Comparison of ENCODE assay signal across 8 mouse cellular contexts in genomic region chr11:119389851-119390270, GRCm38 (mm10). TPM values are rescaled to one million over a fixed set of nuclear protein-coding genes. Genes with fewer than 3 reads are reported as not detected.
DNase-seq lines count a peak whose midpoint lies in the region; ATAC-seq and TF ChIP-seq lines count a peak whose summit lies in the region.

No protein-coding gene starts in this region.

- peak overlapping the region; percentile 53 for H3K27ac ChIP-seq in hindbrain, embryonic 15.5 days (replicated peaks)

- peak; percentile 76 for ATAC-seq in Patski
- peak; percentile 54; the same call in 1 of the 2 replicates for ATAC-seq in hindbrain, embryonic 15.5 days (ENCODE audit: low FRiP score, low read depth)
- ATAC-seq in megakaryocyte, adult 5-6 weeks (ENCODE audit: poor library complexity, severe bottlenecking) = peak; percentile 29

- no peak for DNase-seq in Patski (ENCODE audit: low read depth, low spot score)
- DNase-seq in cerebellum, adult 9-10 months = peak; percentile 25
- DNase-seq in frontal cortex, postnatal 10 days (ENCODE audit: low spot score in 2 of 2) = peak; percentile 24 to 54
- DNase-seq in left cerebral cortex, postnatal 10 days (ENCODE audit: extremely low spot score in 1 of 2, low spot score in 2 of 2) = peak; percentile 16 to 90
- peak; percentile 67 to 76 for DNase-seq in right cerebral cortex, postnatal 10 days (ENCODE audit: low spot score in 2 of 2)
- DNase-seq in urinary bladder, postnatal 36 days (ENCODE audit: low spot score in 2 of 2) = peak; percentile 62 to 83

- TF ChIP-seq CTCF in Patski (IDR thresholded peaks at IDR 0.05) = no peak

- CTCF ChIA-PET in Patski (lab: Charles Lee) = interaction anchor here (0.8 kb wide), 1 partner anchor 20 kb away, joined by 3 read pairs; no protein-coding TSS in a partner anchor

- POLR2A ChIA-PET in Patski (lab: Charles Lee) = no interaction called here

- WGBS in hindbrain, embryonic 15.5 days = 1% methylated on average over 34 of the region's 35 CpGs

- intact Hi-C loops in left cerebral cortex, postnatal 10 days (cut with DNase I) = no loop called here

- no peaks in the 10 kb centered on the region for H3K9me3 ChIP-seq in hindbrain, embryonic 15.5 days

- in situ Hi-C loops in Patski (cut with MboI; ENCODE audit: low pct_unique_long_range_greater_than_20kb) = no loop called here

- peaks cover 24% of the 10 kb centered on the region for H3K4me1 ChIP-seq in hindbrain, embryonic 15.5 days (replicated peaks)

- H3K4me3 ChIP-seq in hindbrain, embryonic 15.5 days = peak overlapping the region; percentile 59

- no peaks in the 10 kb centered on the region for H3K27me3 ChIP-seq in Patski
- peaks cover 65% of the 10 kb centered on the region for H3K27me3 ChIP-seq in hindbrain, embryonic 15.5 days

- H3K36me3 ChIP-seq in hindbrain, embryonic 15.5 days = no peaks in the 10 kb centered on the region

- peak overlapping the region; percentile 57 for H3K9ac ChIP-seq in hindbrain, embryonic 15.5 days

- H3K4me2 ChIP-seq in hindbrain, embryonic 15.5 days = peak overlapping the region; percentile 99

RNA-seq across cellular contexts. Expression of gene Rnf213, which starts 3.0 kb away (rescaled TPM):
- polyA plus RNA-seq in Patski (2021) = 20.5 TPM
- polyA plus RNA-seq in hindbrain, embryonic 15.5 days (2015; fragmentation: Nextera tagmentation; extraction: Ambion mirVana) = 0.99 and 1.5 TPM in 2 replicates
- 1 to 10 TPM; 2.2 to 3.2 TPM for total RNA-seq in left cerebral cortex, postnatal 10 days (2021)
- total RNA-seq in megakaryocyte, adult 5-6 weeks (2015) = 108 and 121 TPM in 2 replicates
- total RNA-seq in megakaryocyte, adult 5-6 weeks (2017) = 70.7 and 84.8 TPM in 2 replicates

RNA-seq across cellular contexts. Expression of gene Slc26a11, which starts 34.5 kb away (rescaled TPM):
- 16.3 TPM for polyA plus RNA-seq in Patski (2021)
- 5.9 and 7.6 TPM in 2 replicates for polyA plus RNA-seq in hindbrain, embryonic 15.5 days (2015; fragmentation: Nextera tagmentation; extraction: Ambion mirVana)
- total RNA-seq in left cerebral cortex, postnatal 10 days (2021) = 1 to 10 TPM; 4.6 to 5.2 TPM
- 4.8 and 6.0 TPM in 2 replicates for total RNA-seq in megakaryocyte, adult 5-6 weeks (2015)
- total RNA-seq in megakaryocyte, adult 5-6 weeks (2017) = 1.2 and 3.4 TPM in 2 replicates

RNA-seq across cellular contexts. Expression of gene Sgsh, which starts 34.5 kb away (rescaled TPM):
- polyA plus RNA-seq in Patski (2021) = 25.0 TPM
- polyA plus RNA-seq in hindbrain, embryonic 15.5 days (2015; fragmentation: Nextera tagmentation; extraction: Ambion mirVana) = 4.4 and 5.3 TPM in 2 replicates
- 1 to 10 TPM; 4.7 to 6.0 TPM for total RNA-seq in left cerebral cortex, postnatal 10 days (2021)
- total RNA-seq in megakaryocyte, adult 5-6 weeks (2015) = 12.9 and 15.0 TPM in 2 replicates
- total RNA-seq in megakaryocyte, adult 5-6 weeks (2017) = 12.9 and 15.8 TPM in 2 replicates

Comparison
In these comparisons a context has a peak if more than half of its experiments do, and no peak if none do; other contexts are left out.
1. RNA of gene Rnf213, which starts 3.0 kb away (total RNA-seq): 70.7 to 121 TPM in megakaryocyte, adult 5-6 weeks; 2.2 to 3.2 TPM in left cerebral cortex, postnatal 10 days; every median in the first group is over 10 times any median in the second.
2. Peak in every context shown above with its lines, with median percentiles within 50 percentile points of each other: ATAC-seq.